Mouse (Mus musculus): ENCODE results near the gene Rtp2. TPM values are rescaled to one million over a fixed set of nuclear protein-coding genes. Genes with fewer than 3 reads are reported as not detected.

Rtp2 gene
- total RNA-seq, 2 experiments from 2014 or later: not detected

GRCm38 (mm10) chr16:23897984-23898586, 34.1 kb downstream of the Rtp2 start:
- intact Hi-C loops (cut with DNase I): loop anchor here (2.0 kb wide), 1 partner anchor 55 kb away; no protein-coding TSS in a partner anchor
- DNase-seq: peak; percentile 59 to 71

GRCm38 (mm10) chr16:23897486-23897885, 34.7 kb downstream of the Rtp2 start:
- DNase-seq: no peak
- intact Hi-C loops (cut with DNase I): no loop called here

DNA sequence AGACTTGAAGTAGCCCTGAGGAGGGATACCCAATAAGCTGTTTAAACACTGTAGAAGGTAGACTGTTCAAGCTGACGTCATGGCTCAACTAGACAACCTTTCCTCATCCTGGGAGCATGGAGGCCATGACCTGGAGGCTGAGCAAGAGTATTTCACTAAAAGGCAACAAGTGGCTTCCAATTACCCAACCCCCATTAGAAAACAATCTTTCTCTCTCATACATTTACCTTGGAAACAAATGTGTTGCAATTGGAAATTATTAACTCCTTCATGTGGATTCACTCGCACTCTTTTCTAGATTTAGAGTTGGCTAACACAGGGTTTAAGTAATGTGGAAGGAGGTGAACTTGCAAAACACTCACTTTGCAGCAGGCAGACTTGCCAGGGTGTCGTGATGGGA, 37.1 kb downstream of the Rtp2 start:
- intact Hi-C loops (cut with DNase I): no loop called here
- no peak for DNase-seq

DNA sequence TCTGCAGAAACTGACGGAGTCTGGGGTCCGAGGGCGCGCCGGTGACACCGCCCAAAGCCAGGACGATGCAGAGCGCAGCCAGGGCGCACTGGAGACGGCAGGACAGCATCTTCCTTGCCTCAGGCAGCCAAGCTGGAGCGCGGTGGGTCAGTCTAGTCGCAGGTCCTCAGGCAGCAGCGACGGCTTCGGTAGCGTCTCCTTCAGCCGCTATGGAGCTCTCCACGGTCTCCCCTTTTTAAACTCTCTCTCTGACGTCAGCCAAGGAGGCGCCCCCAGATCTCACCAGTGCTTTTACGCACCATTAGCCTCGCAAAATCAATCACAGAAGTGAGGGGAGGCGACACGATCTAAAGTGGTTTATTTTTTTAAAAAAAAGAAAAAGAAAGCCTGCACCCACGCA, 41.6 kb downstream of the Rtp2 start, which contains the start of gene Sst:
Gene Sst, minus strand, starts transcription at position 323 of the 400 bp plus-strand sequence.
- intact Hi-C loops (cut with DNase I): no loop called here
- DNase-seq: no peak

DNA sequence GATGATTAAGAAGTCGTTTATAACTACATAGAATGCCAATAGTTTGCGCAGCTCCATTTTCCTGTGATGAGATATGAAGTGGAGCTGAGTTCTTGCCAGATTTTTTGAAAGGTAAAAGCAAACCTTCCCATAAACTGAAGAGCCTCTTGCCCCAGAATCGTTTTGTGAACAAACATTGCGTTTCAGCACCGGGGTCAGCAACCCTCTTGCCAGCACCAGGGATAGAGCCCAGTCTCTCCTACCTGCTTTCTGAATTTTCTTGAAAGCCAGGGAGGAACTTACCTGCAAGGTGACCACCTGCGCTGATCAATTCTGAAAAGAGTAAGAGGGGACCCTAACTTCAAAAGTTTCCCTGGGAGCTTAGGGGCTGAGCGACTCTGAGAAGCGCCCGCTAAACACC, 42.0 kb downstream of the Rtp2 start:
- peak in 1 of 2 experiments; percentile 24 for DNase-seq
- intact Hi-C loops (cut with DNase I): no loop called here

DNA sequence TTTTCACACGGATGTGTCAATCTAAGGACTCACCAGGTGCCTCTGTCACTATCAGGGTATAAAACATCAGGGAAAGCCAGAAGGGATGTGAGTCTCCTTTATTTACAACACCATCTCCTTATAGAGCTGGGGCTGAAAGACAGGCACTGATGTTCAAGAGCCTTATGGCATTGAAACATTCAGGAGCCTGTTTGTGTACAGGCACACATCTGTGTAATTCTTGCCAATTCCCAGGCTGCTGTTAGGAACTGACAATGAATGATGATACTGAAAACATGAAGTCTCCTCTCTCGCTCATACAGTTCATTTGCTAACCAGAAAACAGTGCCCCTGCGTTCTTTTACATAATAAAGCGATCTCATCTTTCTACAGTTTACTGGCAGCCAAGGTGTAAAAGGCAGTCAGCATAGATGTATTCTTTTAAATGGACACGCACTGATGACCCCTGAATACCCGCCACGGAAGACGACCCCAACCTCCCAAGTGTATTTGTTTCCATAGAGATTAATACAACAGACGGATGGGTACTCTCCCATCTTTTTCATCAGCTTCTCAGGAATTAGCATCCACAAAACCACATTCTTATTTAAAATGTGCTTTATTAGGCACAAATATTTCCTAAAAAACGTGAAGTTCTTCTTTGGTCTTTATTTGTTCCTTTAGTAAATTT, 44.1 kb downstream of the Rtp2 start:
- no peak for DNase-seq
- intact Hi-C loops (cut with DNase I): no loop called here

DNA sequence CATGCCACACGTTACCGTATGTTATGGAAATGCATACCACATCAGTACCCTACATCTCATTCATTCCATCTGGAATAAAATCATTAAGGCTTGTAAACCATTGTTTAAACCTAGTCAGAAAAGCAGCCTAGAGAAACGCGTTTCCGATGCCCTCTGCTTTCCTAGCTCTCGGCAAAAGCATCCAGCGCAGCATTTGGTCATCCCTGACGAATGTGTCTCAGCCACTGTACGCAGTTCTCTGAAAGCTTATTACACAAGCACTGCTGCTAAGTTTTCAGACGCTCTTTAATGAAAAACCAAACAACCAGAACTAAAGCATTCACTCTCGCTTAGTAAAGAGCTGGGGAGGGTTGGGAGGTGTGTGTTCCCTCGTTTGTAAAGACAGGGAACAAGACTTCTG, 47.1 kb downstream of the Rtp2 start:
- no peak for DNase-seq
- intact Hi-C loops (cut with DNase I): no loop called here

Other genes with a start within 250 kb of the Rtp2 start
- gene Sst, start 41.4 kb downstream of the Rtp2 start, total RNA-seq (2021): not detected
- gene Gm37419, start 56.1 kb upstream of the Rtp2 start, total RNA-seq (2021): not detected
- gene Bcl6, start 56.5 kb upstream of the Rtp2 start, total RNA-seq (2021): 10 to 100 TPM; 14.9 to 17.4 TPM

All from heart, postnatal 14 days (tissue).